Mouse (Mus musculus) heart, adult 2 months (tissue): ENCODE results near the gene Slc39a11.

Source experiments
- CTCF ChIP-seq: fragments of 200-600 bp; IDR thresholded peaks from 2 replicates; pipeline ENCODE4 v1.8.1; 2022; ENCODE audit warnings: antibody characterized with exemption, mild to moderate bottlenecking, moderate library complexity
- EP300 ChIP-seq: fragments of 200-500 bp; IDR thresholded peaks from 2 replicates; pipeline ENCODE4 v1.6.1; 2011; ENCODE audit warnings: low read depth, low read length, control low read depth; ENCODE audit not compliant: insufficient read depth

GRCm38 (mm10) chr11:113346895-113347514 lies 302.9 kb downstream of the Slc39a11 start:
- no peak for TF ChIP-seq CTCF
- no peak for TF ChIP-seq EP300
